Comparison of ENCODE assay signal across 8 mouse cellular contexts in the genomic region with DNA sequence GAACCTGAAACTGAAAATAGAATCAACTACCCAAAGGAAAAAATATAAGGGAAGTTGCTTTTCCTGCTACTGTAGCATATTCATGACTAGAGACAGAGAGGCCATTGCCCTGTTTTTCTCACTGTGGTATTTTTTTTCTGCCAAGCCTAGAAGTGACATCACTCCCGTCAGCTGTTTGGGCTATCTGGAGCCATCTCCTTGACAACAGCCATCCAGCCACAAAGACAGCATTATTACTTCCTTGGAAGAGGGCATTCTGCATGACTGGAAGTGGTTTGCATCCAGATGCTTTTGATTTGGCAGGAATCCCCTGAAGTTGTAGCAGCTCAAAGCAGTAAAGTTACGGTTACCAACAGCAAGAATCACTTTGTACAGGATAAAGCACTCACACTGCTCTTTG. TPM values are rescaled to one million over a fixed set of nuclear protein-coding genes. Genes with fewer than 3 reads are reported as not detected.
DNase-seq lines count a peak whose midpoint lies in the region; ATAC-seq and TF ChIP-seq lines count a peak whose summit lies in the region.
"Had no signal": no experiment of that assay in that cellular context is flagged by ENCODE, and none has a peak within 500 bp of the region (broad histone marks: within the 10 kb centered on the region; RNA-seq: fewer than 3 reads in every experiment).

No protein-coding gene starts in this region.

- no peaks in the 10 kb centered on the region for H3K36me3 ChIP-seq in midbrain, embryonic 11.5 days (ENCODE audit: control insufficient read depth, insufficient read depth, low read length)
- no peaks in the 10 kb centered on the region for H3K36me3 ChIP-seq in midbrain, embryonic 13.5 days
- no peaks in the 10 kb centered on the region for H3K36me3 ChIP-seq in embryonic facial prominence, embryonic 11.5 days (replicated peaks; ENCODE audit: control insufficient read depth, insufficient read depth, low read depth, low read length)
- H3K36me3 ChIP-seq in heart, adult 2 months (ENCODE audit: control insufficient read depth, insufficient read depth, low read length) = no peaks in the 10 kb centered on the region

- H3K4me1 ChIP-seq in midbrain, embryonic 11.5 days (ENCODE audit: control insufficient read depth, insufficient read depth, low read length) = peaks cover 13% of the 10 kb centered on the region
- peaks cover 29% of the 10 kb centered on the region for H3K4me1 ChIP-seq in midbrain, embryonic 13.5 days (replicated peaks)
- no peaks in the 10 kb centered on the region for H3K4me1 ChIP-seq in embryonic facial prominence, embryonic 11.5 days (ENCODE audit: control insufficient read depth, insufficient read depth, low read length)
- no peaks in the 10 kb centered on the region for H3K4me1 ChIP-seq in heart, adult 2 months (ENCODE audit: control insufficient read depth, insufficient read depth, low read length)

- ATAC-seq in midbrain, embryonic 11.5 days (ENCODE audit: low FRiP score) = peak; percentile 22
- ATAC-seq in midbrain, embryonic 13.5 days = no peak
- ATAC-seq in embryonic facial prominence, embryonic 11.5 days (replicated peaks; ENCODE audit: insufficient number of reproducible peaks, low FRiP score, low TSS enrichment, low read depth) = no peak

- no peak overlapping the region for H3K9ac ChIP-seq in midbrain, embryonic 11.5 days (ENCODE audit: low read length)
- no peak overlapping the region for H3K9ac ChIP-seq in midbrain, embryonic 13.5 days (replicated peaks)
- H3K9ac ChIP-seq in embryonic facial prominence, embryonic 11.5 days (replicated peaks; ENCODE audit: low read length) = no peak overlapping the region
- H3K9ac ChIP-seq in heart, adult 2 months (ENCODE audit: low read depth, low read length) = no peak overlapping the region

- H3K9me3 ChIP-seq in midbrain, embryonic 11.5 days (ENCODE audit: control insufficient read depth, low read length) = no peaks in the 10 kb centered on the region
- no peaks in the 10 kb centered on the region for H3K9me3 ChIP-seq in midbrain, embryonic 13.5 days
- no peaks in the 10 kb centered on the region for H3K9me3 ChIP-seq in embryonic facial prominence, embryonic 11.5 days (replicated peaks; ENCODE audit: control insufficient read depth, low read length)

- H3K4me2 ChIP-seq in midbrain, embryonic 11.5 days = no peak overlapping the region
- no peak overlapping the region for H3K4me2 ChIP-seq in midbrain, embryonic 13.5 days (replicated peaks)
- H3K4me2 ChIP-seq in embryonic facial prominence, embryonic 11.5 days (ENCODE audit: low read depth, low read length) = no peak overlapping the region

- peak overlapping the region; percentile 36; the same call in 1 of the 2 replicates for H3K27ac ChIP-seq in midbrain, embryonic 11.5 days (ENCODE audit: low read depth, low read length)
- no peak overlapping the region for H3K27ac ChIP-seq in midbrain, embryonic 13.5 days
- H3K27ac ChIP-seq in embryonic facial prominence, embryonic 11.5 days (replicated peaks; ENCODE audit: low read depth, low read length) = no peak overlapping the region
- no peak overlapping the region for H3K27ac ChIP-seq in heart, adult 2 months

- intact Hi-C loops in heart, adult 2 months (cut with DNase I) = loop anchor here (5.0 kb wide), 1 partner anchor 125 kb away; no protein-coding TSS in a partner anchor

- no peak for TF ChIP-seq POLR2A in heart, adult 2 months (IDR thresholded peaks at IDR 0.05; ENCODE audit: insufficient read depth, low read depth, low read length)

- H3K79me2 ChIP-seq in heart, adult 2 months (replicated peaks; ENCODE audit: control insufficient read depth, insufficient read depth, low read length) = no peaks in the 10 kb centered on the region

- no peak for TF ChIP-seq EP300 in heart, adult 2 months (IDR thresholded peaks at IDR 0.05; ENCODE audit: insufficient read depth, low read depth, low read length)

- WGBS in midbrain, embryonic 11.5 days = 25% methylated on average over 2 of the region's 2 CpGs
- 28% methylated on average over 2 of the region's 2 CpGs for WGBS in midbrain, embryonic 13.5 days
- WGBS in embryonic facial prominence, embryonic 11.5 days = 16% methylated on average over 2 of the region's 2 CpGs
- 38% methylated on average over 2 of the region's 2 CpGs for WGBS in heart, adult 2 months

- no peaks in the 10 kb centered on the region for H3K27me3 ChIP-seq in midbrain, embryonic 11.5 days (ENCODE audit: control insufficient read depth, insufficient read depth, low read length)
- 0 out of 2 replicates have a peak, but pooled peaks cover 3% of the 10 kb centered on the region for H3K27me3 ChIP-seq in midbrain, embryonic 13.5 days
- no peaks in the 10 kb centered on the region for H3K27me3 ChIP-seq in embryonic facial prominence, embryonic 11.5 days (ENCODE audit: control insufficient read depth, insufficient read depth, low read length)
- H3K27me3 ChIP-seq in heart, adult 2 months (ENCODE audit: control insufficient read depth, insufficient read depth, low read length) = no peaks in the 10 kb centered on the region

- no peak for DNase-seq in midbrain, embryonic 11.5 days (ENCODE audit: low spot score, missing footprints)
- DNase-seq in embryonic facial prominence, embryonic 11.5 days (ENCODE audit: low spot score) = peak; percentile 80
- peak; percentile 47 to 75 for DNase-seq in layer of hippocampus, adult 8-10 months (ENCODE audit: low spot score in 2 of 2)
- no peak for DNase-seq in lung, postnatal 10 days
- no peak for DNase-seq in spleen, postnatal 10 days (ENCODE audit: low spot score in 2 of 2)
- DNase-seq in heart, adult 2 months = no peak
- DNase-seq: adrenal gland, adult 8-10 months had no signal

- no peak overlapping the region for H3K4me3 ChIP-seq in midbrain, embryonic 11.5 days (ENCODE audit: low read depth, low read length)
- H3K4me3 ChIP-seq in midbrain, embryonic 13.5 days (replicated peaks) = no peak overlapping the region
- no peak overlapping the region for H3K4me3 ChIP-seq in embryonic facial prominence, embryonic 11.5 days (ENCODE audit: low read depth, low read length)
- no peak overlapping the region for H3K4me3 ChIP-seq in heart, adult 2 months

- no peak for TF ChIP-seq CTCF in heart, adult 2 months (IDR thresholded peaks at IDR 0.05)

RNA-seq across cellular contexts. Expression of a gene that starts 1.9 kb away (rescaled TPM):
- polyA plus RNA-seq in midbrain, embryonic 11.5 days (2014; fragmentation: Nextera tagmentation; extraction: Ambion mirVana) = 18.7 and 19.1 TPM in 2 replicates
- 11.4 and 14.2 TPM in 2 replicates for polyA plus RNA-seq in midbrain, embryonic 13.5 days (2015; fragmentation: Nextera tagmentation; extraction: Ambion mirVana)
- 23.3 and 23.4 TPM in 2 replicates for polyA plus RNA-seq in embryonic facial prominence, embryonic 11.5 days (2014; fragmentation: Nextera tagmentation; extraction: Ambion mirVana)
- total RNA-seq in layer of hippocampus, adult 8-10 months (2022) = 10 to 100 TPM; 11.7 to 15.8 (median 12.5) TPM
- total RNA-seq in heart, adult 2 months (2021) = 1 to 10 TPM; 5.9 to 6.1 TPM
- 2.0 and 3.9 TPM in 2 replicates for polyA plus RNA-seq in heart, adult 2 months (2012; rRNA removed)

Comparison
In these comparisons a context has a peak if more than half of its experiments do, and no peak if none do; other contexts are left out.
1. DNase-seq: peak in embryonic facial prominence, embryonic 11.5 days (single experiment) and layer of hippocampus, adult 8-10 months (2 of 2); none in midbrain, embryonic 11.5 days (single experiment), lung, postnatal 10 days (single experiment), spleen, postnatal 10 days (0 of 2) and heart, adult 2 months (0 of 2).